ENCODE assay signal across 12 mouse cellular contexts in genomic region chr2:71090660-71091445, GRCm38 (mm10). TPM values are rescaled to one million over a fixed set of nuclear protein-coding genes. Genes with fewer than 3 reads are reported as not detected.
DNase-seq lines count a peak whose midpoint lies in the region; ATAC-seq and TF ChIP-seq lines count a peak whose summit lies in the region.
"Had no signal": no experiment of that assay in that cellular context is flagged by ENCODE, and none has a peak within 500 bp of the region (broad histone marks: within the 10 kb centered on the region; RNA-seq: fewer than 3 reads in every experiment).

No protein-coding gene starts in this region.

- no peaks in the 10 kb centered on the region for H3K9me3 ChIP-seq in intestine, embryonic 15.5 days
- H3K9me3 ChIP-seq in intestine, embryonic 16.5 days (ENCODE audit: control insufficient read depth, low read length) = no peaks in the 10 kb centered on the region
- no peaks in the 10 kb centered on the region for H3K9me3 ChIP-seq in CH12.LX (replicated peaks; ENCODE audit: low read length)
- H3K9me3 ChIP-seq: limb, embryonic 13.5 days; neural tube, embryonic 12.5 days had no signal

- no peaks in the 10 kb centered on the region for H3K79me2 ChIP-seq in CH12.LX (replicated peaks; ENCODE audit: control insufficient read depth, extremely low read depth, insufficient read depth, poor library complexity, severe bottlenecking)

- DNase-seq in CH12.LX (ENCODE audit: extremely low read depth) = no peak
- DNase-seq in c-Kit-positive CD71-positive TER-119-positive erythroid progenitor cells, embryonic 14.5 days (ENCODE audit: low spot score) = peak; percentile 68
- DNase-seq in urinary bladder, postnatal 10 days (ENCODE audit: low spot score) = no peak
- no peak for DNase-seq in layer of hippocampus, adult 18-20 months (ENCODE audit: low spot score in 2 of 2)
- DNase-seq in cerebellum, postnatal 14 days = no peak
- DNase-seq: cerebellum, adult 18-20 months; kidney, adult 11 months had no signal

- H3K36me3 ChIP-seq in intestine, embryonic 15.5 days = peaks cover 4% of the 10 kb centered on the region; the same call in 1 of the 2 replicates
- H3K36me3 ChIP-seq in intestine, embryonic 16.5 days (ENCODE audit: control insufficient read depth, insufficient read depth, low read length) = peaks cover 4% of the 10 kb centered on the region; the same call in 1 of the 2 replicates
- H3K36me3 ChIP-seq in CH12.LX (replicated peaks in 1 of 2; ENCODE audit: control insufficient read depth in 1 of 2, insufficient read depth in 1 of 2, low read length in 1 of 2) = peaks cover 40 to 84% of the 10 kb centered on the region in 2 experiments

- no peak for TF ChIP-seq POLR2A in CH12.LX (IDR thresholded peaks at IDR 0.05; ENCODE audit: low read depth, low read length)

- no peak overlapping the region for H3K9ac ChIP-seq in intestine, embryonic 15.5 days
- H3K9ac ChIP-seq in intestine, embryonic 16.5 days (ENCODE audit: low read depth, low read length) = no peak overlapping the region
- no peak overlapping the region for H3K9ac ChIP-seq in CH12.LX (ENCODE audit: insufficient read depth, low read depth)
- H3K9ac ChIP-seq: limb, embryonic 13.5 days; neural tube, embryonic 12.5 days had no signal

- no peaks in the 10 kb centered on the region for H3K4me1 ChIP-seq in intestine, embryonic 15.5 days (replicated peaks)
- no peaks in the 10 kb centered on the region for H3K4me1 ChIP-seq in intestine, embryonic 16.5 days (ENCODE audit: control insufficient read depth, insufficient read depth, low read length)
- peaks cover 0 to 10% of the 10 kb centered on the region in 2 experiments; a peak in 2 of 4 replicates for H3K4me1 ChIP-seq in CH12.LX (ENCODE audit: control insufficient read depth in 1 of 2, insufficient read depth in 2 of 2)
- H3K4me1 ChIP-seq: limb, embryonic 13.5 days; neural tube, embryonic 12.5 days had no signal

- H3K27ac ChIP-seq in intestine, embryonic 15.5 days = no peak overlapping the region
- no peak overlapping the region for H3K27ac ChIP-seq in intestine, embryonic 16.5 days (ENCODE audit: low read length)
- H3K27ac ChIP-seq in CH12.LX (ENCODE audit: insufficient read depth, low read depth) = no peak overlapping the region
- H3K27ac ChIP-seq: limb, embryonic 13.5 days; neural tube, embryonic 12.5 days had no signal

- TF ChIP-seq CTCF in CH12.LX (conservative IDR thresholded peaks at IDR 0.05 in 1 of 2, IDR thresholded peaks at IDR 0.05 in 1 of 2; ENCODE audit: low read depth in 2 of 2, low read length in 2 of 2) = peak in 1 of 2 experiments; percentile 39; a peak in 2 of 4 replicates

- in situ Hi-C loops in CH12.LX (cut with MboI; ENCODE audit: low pct_ligation_motif_present, low pct_unique_long_range_greater_than_20kb, low sequenced_read_pairs) = no loop called here

- 76% methylated on average over 4 of the region's 4 CpGs for WGBS in intestine, embryonic 15.5 days
- 80% methylated on average over 4 of the region's 4 CpGs for WGBS in intestine, embryonic 16.5 days

- peak; percentile 28; the same call in 1 of the 2 replicates for ATAC-seq in intestine, embryonic 15.5 days
- ATAC-seq in intestine, embryonic 16.5 days = no peak
- ATAC-seq in megakaryocyte progenitor cell, adult 5-6 weeks (replicated peaks; ENCODE audit: poor library complexity) = peak; percentile 75

- H3K4me2 ChIP-seq in intestine, embryonic 15.5 days (replicated peaks) = no peak overlapping the region
- no peak overlapping the region for H3K4me2 ChIP-seq in intestine, embryonic 16.5 days (ENCODE audit: low read depth, low read length)
- H3K4me2 ChIP-seq in CH12.LX (ENCODE audit: insufficient read depth, low read depth, poor library complexity, severe bottlenecking) = no peak overlapping the region
- H3K4me2 ChIP-seq: limb, embryonic 13.5 days; neural tube, embryonic 12.5 days had no signal

- no peaks in the 10 kb centered on the region for H3K27me3 ChIP-seq in intestine, embryonic 15.5 days (replicated peaks)
- H3K27me3 ChIP-seq in intestine, embryonic 16.5 days (replicated peaks; ENCODE audit: control insufficient read depth, insufficient read depth, low read length) = no peaks in the 10 kb centered on the region
- H3K27me3 ChIP-seq in CH12.LX (replicated peaks) = no peaks in the 10 kb centered on the region
- H3K27me3 ChIP-seq: limb, embryonic 13.5 days; neural tube, embryonic 12.5 days had no signal

- no peak overlapping the region for H3K4me3 ChIP-seq in intestine, embryonic 15.5 days (replicated peaks)
- no peak overlapping the region for H3K4me3 ChIP-seq in intestine, embryonic 16.5 days (ENCODE audit: low read length)
- H3K4me3 ChIP-seq in CH12.LX (replicated peaks in 1 of 3; ENCODE audit: low read depth in 2 of 3, low read length in 2 of 3, poor library complexity in 1 of 3) = no peak overlapping the region
- H3K4me3 ChIP-seq: limb, embryonic 13.5 days; neural tube, embryonic 12.5 days had no signal

- no peak for TF ChIP-seq EP300 in CH12.LX (IDR thresholded peaks at IDR 0.05; ENCODE audit: low read length)

- TF ChIP-seq RAD21 in CH12.LX (IDR thresholded peaks at IDR 0.05; ENCODE audit: low read depth, low read length) = peak; percentile 27

- dilution Hi-C loops in CH12.LX (cut with MboI; ENCODE audit: extremely low pct_ligation_motif_present, extremely low pct_unique_long_range_greater_than_20kb, low sequenced_read_pairs) = no loop called here

TF ChIP-seq in CH12.LX, 34 proteins besides CTCF, POLR2A, EP300 and RAD21:
- TF ChIP-seq SMC3 (IDR thresholded peaks at IDR 0.05; ENCODE audit: low read depth, low read length) (peak; percentile 17), UBTF (IDR thresholded peaks at IDR 0.05; ENCODE audit: low read depth, low read length) (no peak)

RNA-seq across cellular contexts. Expression of gene Cybrd1, which starts 26.9 kb away (rescaled TPM):
- 6.6 and 6.8 TPM in 2 replicates for polyA plus RNA-seq in intestine, embryonic 15.5 days (2015; fragmentation: Nextera tagmentation; extraction: Ambion mirVana)
- 6.3 and 6.9 TPM in 2 replicates for polyA plus RNA-seq in intestine, embryonic 16.5 days (2015; fragmentation: Nextera tagmentation; extraction: Ambion mirVana)
- not detected in 2 replicates for total RNA-seq in CH12.LX (2012; rRNA removed)
- total RNA-seq in CH12.LX (2014; rRNA removed) = not detected in 2 replicates
- polyA plus RNA-seq in CH12.LX (2012; ENCODE audit: insufficient read length, low read depth) = not detected in 2 replicates
- 0.05 TPM in 1 of 2 replicates, not detected in the other for total RNA-seq in megakaryocyte progenitor cell, adult 5-6 weeks (2015)
- 0.08 TPM in 1 of 2 replicates, not detected in the other for total RNA-seq in megakaryocyte progenitor cell, adult 5-6 weeks (2017)
- 1 to 10 TPM; 1.9 to 3.1 TPM for total RNA-seq in layer of hippocampus, adult 18-20 months (2021)

RNA-seq across cellular contexts. Expression of gene Mettl8, which starts 35.5 kb away (rescaled TPM):
- polyA plus RNA-seq in intestine, embryonic 15.5 days (2015; fragmentation: Nextera tagmentation; extraction: Ambion mirVana) = 12.5 and 15.1 TPM in 2 replicates
- polyA plus RNA-seq in intestine, embryonic 16.5 days (2015; fragmentation: Nextera tagmentation; extraction: Ambion mirVana) = 13.8 and 15.6 TPM in 2 replicates
- 8.8 and 9.2 TPM in 2 replicates for total RNA-seq in CH12.LX (2012; rRNA removed)
- total RNA-seq in CH12.LX (2014; rRNA removed) = 7.8 and 10.4 TPM in 2 replicates
- polyA plus RNA-seq in CH12.LX (2012; ENCODE audit: insufficient read length, low read depth) = 6.9 and 7.5 TPM in 2 replicates
- 26.8 and 37.1 TPM in 2 replicates for total RNA-seq in megakaryocyte progenitor cell, adult 5-6 weeks (2015)
- 17.5 and 27.8 TPM in 2 replicates for total RNA-seq in megakaryocyte progenitor cell, adult 5-6 weeks (2017)
- 10 to 100 TPM; 11.0 to 14.1 TPM for total RNA-seq in layer of hippocampus, adult 18-20 months (2021)

RNA-seq across cellular contexts. Expression of gene Dcaf17, which starts 35.7 kb away (rescaled TPM):
- 38.3 and 43.0 TPM in 2 replicates for polyA plus RNA-seq in intestine, embryonic 15.5 days (2015; fragmentation: Nextera tagmentation; extraction: Ambion mirVana)
- polyA plus RNA-seq in intestine, embryonic 16.5 days (2015; fragmentation: Nextera tagmentation; extraction: Ambion mirVana) = 38.9 and 41.5 TPM in 2 replicates
- total RNA-seq in CH12.LX (2012; rRNA removed) (13.6 and 15.6 TPM in 2 replicates), CH12.LX (2014; rRNA removed) (28.1 and 29.3 TPM in 2 replicates)
- polyA plus RNA-seq in CH12.LX (2012; ENCODE audit: insufficient read length, low read depth) = 20.9 and 22.7 TPM in 2 replicates
- total RNA-seq in megakaryocyte progenitor cell, adult 5-6 weeks (2015) = 9.4 and 9.6 TPM in 2 replicates
- 15.1 and 28.8 TPM in 2 replicates for total RNA-seq in megakaryocyte progenitor cell, adult 5-6 weeks (2017)
- total RNA-seq in layer of hippocampus, adult 18-20 months (2021) = 10 to 100 TPM; 10.8 to 12.7 TPM
